Mouse (Mus musculus): ENCODE data around the gene Thsd7a. TPM values are rescaled to one million over a fixed set of nuclear protein-coding genes. Genes with fewer than 3 reads are reported as not detected.
A peak's percentile ranks its signal among the peaks of the same experiment; 100 is the strongest.

Gene Thsd7a
- total RNA-seq, 2 experiments from 2014 or later = 15.0 to 16.1 TPM

DNA sequence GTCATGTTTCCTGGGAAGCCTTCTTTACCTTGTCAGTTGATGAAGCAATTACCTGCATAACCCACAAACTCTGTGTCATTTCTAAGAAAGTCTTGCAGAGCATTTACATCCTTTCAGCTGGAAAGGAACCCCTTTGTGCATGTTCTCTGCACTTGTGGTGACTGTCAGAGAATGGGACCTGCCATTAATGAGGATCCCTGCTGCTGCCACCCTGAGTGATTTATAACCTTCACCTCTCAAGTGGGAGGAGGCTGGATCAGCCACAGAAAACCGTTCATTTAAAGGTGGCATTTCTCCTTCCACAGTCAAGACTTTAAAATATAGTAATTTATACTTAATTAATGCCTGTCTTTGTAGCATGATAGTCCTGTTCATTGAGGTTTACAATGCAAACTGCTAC is 99.6 kb downstream of the Thsd7a start:
- DNase-seq = no peak

GRCm38 (mm10) chr6:12628637-12629246 is 120.5 kb downstream of the Thsd7a start:
- no peak for DNase-seq

GRCm38 (mm10) chr6:12606638-12607246 is 142.5 kb downstream of the Thsd7a start:
- DNase-seq = no peak

- DNase-seq = no peak
Observed at GRCm38 (mm10) chr6:12602927-12603326, 146.3 kb downstream of the Thsd7a start.

DNA sequence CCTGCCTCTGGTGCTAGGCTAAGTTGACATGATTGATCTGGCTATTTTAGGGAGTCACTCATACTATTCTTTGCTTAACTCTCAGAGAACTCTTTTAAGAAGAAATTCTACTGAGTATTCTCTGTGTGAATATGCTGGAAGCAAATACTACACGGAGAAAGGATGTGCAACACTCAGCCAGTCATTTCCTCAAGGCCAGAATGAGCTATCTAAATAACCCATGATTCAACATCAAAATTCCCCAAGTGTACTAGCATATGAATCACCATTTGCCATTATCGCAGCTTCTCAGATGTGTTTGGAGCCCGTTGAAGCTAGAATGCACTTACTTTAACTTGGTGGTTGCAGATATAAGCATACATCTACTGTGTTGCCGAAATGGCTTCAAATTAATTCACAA is 147.0 kb downstream of the Thsd7a start:
- DNase-seq = no peak

GRCm38 (mm10) chr6:12584456-12584855 is 164.8 kb downstream of the Thsd7a start:
- DNase-seq = no peak

DNA sequence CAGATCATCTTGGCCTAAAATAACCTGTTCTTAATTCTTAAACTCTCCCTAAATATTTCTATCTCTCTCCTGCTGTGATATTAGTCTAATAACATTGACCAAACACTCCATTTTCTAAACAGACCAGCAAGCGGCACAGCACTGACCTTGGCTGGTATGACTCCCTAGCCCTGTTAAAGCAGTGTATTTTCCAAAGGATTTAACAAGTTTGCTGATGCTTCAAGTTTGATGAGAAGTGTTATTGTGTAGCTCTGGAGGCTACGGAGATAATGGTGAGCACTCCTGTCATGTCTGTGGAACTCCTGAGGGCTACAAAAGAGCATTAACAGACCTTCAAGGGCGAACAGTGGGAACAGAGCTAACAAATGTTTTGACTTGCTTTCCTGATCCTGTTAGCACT is 168.1 kb downstream of the Thsd7a start:
- DNase-seq = no peak

GRCm38 (mm10) chr6:12575619-12576216 is 173.5 kb downstream of the Thsd7a start:
- no peak for DNase-seq

DNA sequence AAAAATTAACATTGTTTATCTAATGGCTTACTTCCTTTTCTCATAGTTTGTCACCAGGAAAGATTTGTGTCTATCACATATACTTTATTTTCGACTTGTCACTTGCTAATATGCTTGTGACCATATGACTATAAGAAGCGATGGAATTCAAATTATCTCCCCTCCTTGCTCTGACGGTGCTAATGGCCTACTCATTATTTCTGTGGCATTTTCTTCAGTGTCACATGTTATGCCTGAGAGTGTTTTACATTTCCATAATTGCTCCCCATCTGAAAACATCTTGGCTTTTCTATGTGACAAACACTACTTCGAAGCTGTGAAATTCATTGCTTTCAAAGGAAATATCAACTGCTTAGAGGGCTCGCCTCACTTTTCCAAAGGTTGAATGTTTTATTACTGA is 177.0 kb downstream of the Thsd7a start:
- no peak for DNase-seq

- DNase-seq = no peak
Observed at GRCm38 (mm10) chr6:12565136-12565535, 184.1 kb downstream of the Thsd7a start.

DNA sequence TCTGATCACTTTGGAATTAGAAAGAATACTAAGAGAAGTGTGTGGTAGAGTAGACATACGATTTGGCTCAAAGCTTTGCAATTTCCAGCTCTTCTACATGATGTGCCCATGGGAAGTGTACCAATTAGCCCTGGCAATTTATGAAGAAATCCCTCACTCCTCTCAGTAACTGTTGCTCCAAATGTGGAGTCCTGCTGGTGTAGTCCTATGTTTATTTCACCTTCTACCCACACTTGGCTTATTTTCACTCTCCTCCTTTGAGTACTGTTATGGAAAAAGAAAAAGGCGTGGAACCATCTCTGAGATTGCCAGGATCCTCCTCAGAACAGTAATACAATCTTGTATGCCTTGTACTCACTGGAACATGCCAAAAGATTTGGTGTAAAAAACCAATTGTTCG is 186.9 kb downstream of the Thsd7a start:
- DNase-seq = no peak

DNA sequence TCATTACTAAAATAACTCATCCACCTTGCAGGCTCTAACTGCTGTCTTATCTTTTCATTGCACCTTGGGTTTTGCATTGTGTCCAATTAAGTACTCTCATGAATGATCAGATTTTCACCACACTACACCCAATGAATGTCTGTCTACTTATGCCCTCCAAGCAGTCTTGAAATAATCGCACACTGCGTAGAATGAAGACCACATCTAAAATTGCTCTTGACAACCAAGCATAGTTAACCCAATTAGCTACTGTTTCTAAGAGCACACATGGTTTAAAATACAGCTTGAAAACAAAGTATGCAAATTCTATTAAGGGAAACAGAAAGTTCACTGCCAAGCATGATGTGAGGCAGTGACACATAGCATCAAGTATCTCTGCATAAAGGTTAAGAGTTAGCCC is 188.7 kb downstream of the Thsd7a start:
- DNase-seq = no peak

GRCm38 (mm10) chr6:12555114-12556099 is 193.8 kb downstream of the Thsd7a start:
- DNase-seq = no peak

- DNase-seq = no peak
Observed at GRCm38 (mm10) chr6:12551176-12551575, 198.0 kb downstream of the Thsd7a start.

- DNase-seq = no peak
Observed at GRCm38 (mm10) chr6:12550054-12550655, 199.1 kb downstream of the Thsd7a start.

DNA sequence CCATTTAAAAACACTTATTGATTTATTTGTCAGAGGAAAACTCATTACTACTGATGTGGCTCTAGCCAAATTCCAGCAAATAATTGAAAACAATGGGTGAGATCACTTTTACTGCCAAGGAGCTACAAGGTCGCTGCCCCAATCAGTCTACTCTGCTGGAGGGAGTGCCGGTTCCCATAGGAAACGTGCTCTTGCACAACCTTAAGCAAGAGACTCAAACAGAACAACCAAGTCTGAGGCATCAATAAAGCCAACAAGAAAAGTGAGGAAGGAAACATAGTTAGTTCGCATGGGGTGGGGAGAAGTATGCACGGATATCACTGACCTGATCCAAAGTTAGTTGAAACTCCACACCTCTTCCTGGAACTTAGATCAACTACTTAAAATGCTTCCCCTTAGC is 205.1 kb downstream of the Thsd7a start:
- no peak for DNase-seq

DNA sequence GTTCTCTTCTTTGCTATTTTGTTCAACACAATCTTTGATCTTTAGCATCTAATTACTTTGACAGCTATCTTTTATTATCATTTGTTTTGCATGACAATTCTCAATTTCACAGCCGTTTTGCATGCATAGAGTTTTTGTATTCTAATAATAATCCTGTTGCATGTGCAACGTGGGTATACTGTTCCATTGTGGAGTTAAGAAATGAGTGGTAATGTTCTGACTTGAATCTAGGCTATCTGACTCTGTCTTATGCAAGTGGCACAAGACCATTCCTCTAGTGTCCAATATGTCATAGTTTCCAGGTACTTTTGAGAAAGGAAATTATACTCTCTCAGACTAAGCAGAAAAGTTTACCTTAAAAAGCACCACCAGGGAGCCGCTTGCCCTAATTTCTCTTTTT is 206.7 kb downstream of the Thsd7a start:
- no peak for DNase-seq

- no peak for DNase-seq
Observed at GRCm38 (mm10) chr6:12519121-12519520, 230.1 kb downstream of the Thsd7a start.

GRCm38 (mm10) chr6:12518283-12518903 is 230.8 kb downstream of the Thsd7a start:
- no peak for DNase-seq

DNA sequence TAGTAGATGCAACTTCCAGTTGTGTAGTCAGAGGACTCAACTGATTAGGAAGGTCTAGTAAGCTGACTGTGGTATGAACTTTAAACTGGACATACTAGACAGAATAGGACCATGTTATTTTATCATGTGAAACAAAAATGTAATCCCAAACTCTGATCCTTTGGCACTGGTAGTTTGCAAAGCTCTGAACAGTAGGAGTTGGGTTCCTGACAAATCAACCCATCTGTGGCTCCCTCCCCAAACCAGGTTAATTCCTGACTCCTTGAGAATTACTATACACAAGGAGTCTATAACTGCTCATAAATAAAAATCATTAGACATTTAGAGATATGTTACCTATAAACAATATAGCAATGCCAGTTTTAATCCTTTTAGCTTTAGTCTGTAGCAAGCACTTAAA is 231.5 kb downstream of the Thsd7a start:
- DNase-seq = no peak

- no peak for DNase-seq
Observed at GRCm38 (mm10) chr6:12506877-12507276, 242.3 kb downstream of the Thsd7a start.

DNA sequence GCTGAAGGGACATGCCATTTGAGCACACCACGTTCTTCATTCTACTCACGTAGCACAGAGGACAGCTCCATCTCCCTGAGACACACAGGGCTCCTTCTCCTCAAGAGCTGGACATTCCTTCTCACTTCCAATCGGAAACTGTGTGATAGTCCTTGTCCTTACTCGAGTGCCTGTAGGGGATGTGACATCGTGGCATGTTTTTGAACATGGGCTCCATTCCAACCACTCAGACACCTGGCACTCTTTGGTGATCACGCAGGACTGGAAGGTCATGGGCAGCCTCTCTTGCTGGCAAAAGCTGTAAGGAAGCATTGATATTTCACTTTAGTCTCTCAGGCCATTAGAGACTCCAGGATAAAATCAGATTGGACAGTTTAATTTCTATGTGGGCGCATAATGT is 245.3 kb downstream of the Thsd7a start:
- peak; percentile 42 for DNase-seq

Data from heart, postnatal 4 days (tissue).